Mouse (Mus musculus): ENCODE results near the gene Atp6v0e. TPM values are rescaled to one million over a fixed set of nuclear protein-coding genes. Genes with fewer than 3 reads are reported as not detected.
A peak's percentile ranks its signal among the peaks of the same experiment; 100 is the strongest.

The Atp6v0e gene
- polyA plus RNA-seq, 1 experiment from 2014 or later = 185 TPM

GRCm38 (mm10) chr17:26634539-26634938 lies 28.5 kb upstream of the Atp6v0e start:
- no peaks in the 10 kb centered on the region for H3K9me3 ChIP-seq (replicated peaks; ENCODE audit: control insufficient read depth, low read length)
- no peaks in the 10 kb centered on the region for H3K27me3 ChIP-seq (replicated peaks; ENCODE audit: control insufficient read depth, insufficient read depth, low read length)
- ATAC-seq = no peak
- H3K9ac ChIP-seq (ENCODE audit: low read length) = no peak overlapping the region
- no peak overlapping the region for H3K4me3 ChIP-seq (ENCODE audit: low read depth, low read length)
- DNase-seq (ENCODE audit: low spot score) = no peak
- H3K36me3 ChIP-seq (ENCODE audit: control insufficient read depth, insufficient read depth, low read length) = peaks cover 86% of the 10 kb centered on the region
- H3K4me1 ChIP-seq (ENCODE audit: control insufficient read depth, insufficient read depth, low read length) = no peaks in the 10 kb centered on the region
- H3K4me2 ChIP-seq (ENCODE audit: low read length) = no peak overlapping the region
- H3K27ac ChIP-seq (ENCODE audit: low read depth, low read length) = no peak overlapping the region
- 93% methylated on average over 7 of the region's 7 CpGs for WGBS

GRCm38 (mm10) chr17:26635951-26636350 lies 27.1 kb upstream of the Atp6v0e start:
- no peak overlapping the region for H3K9ac ChIP-seq (ENCODE audit: low read length)
- H3K4me1 ChIP-seq (ENCODE audit: control insufficient read depth, insufficient read depth, low read length) = no peaks in the 10 kb centered on the region
- no peaks in the 10 kb centered on the region for H3K9me3 ChIP-seq (replicated peaks; ENCODE audit: control insufficient read depth, low read length)
- DNase-seq (ENCODE audit: low spot score) (no peak), ATAC-seq (no peak)
- H3K27ac ChIP-seq (ENCODE audit: low read depth, low read length) = no peak overlapping the region
- no peak overlapping the region for H3K4me3 ChIP-seq (ENCODE audit: low read depth, low read length)
- 90% methylated on average over 7 of the region's 7 CpGs for WGBS
- H3K4me2 ChIP-seq (ENCODE audit: low read length) = no peak overlapping the region
- H3K36me3 ChIP-seq (ENCODE audit: control insufficient read depth, insufficient read depth, low read length) = peaks cover 86% of the 10 kb centered on the region
- H3K27me3 ChIP-seq (replicated peaks; ENCODE audit: control insufficient read depth, insufficient read depth, low read length) = no peaks in the 10 kb centered on the region

- ATAC-seq (no peak), DNase-seq (ENCODE audit: low spot score) (no peak)
- Histone ChIP-seq H3K4me3 (ENCODE audit: low read depth, low read length) (no peak overlapping the region), H3K4me1 (ENCODE audit: control insufficient read depth, insufficient read depth, low read length) (no peaks in the 10 kb centered on the region), H3K27ac (ENCODE audit: low read depth, low read length) (no peak overlapping the region), H3K36me3 (ENCODE audit: control insufficient read depth, insufficient read depth, low read length) (peaks cover 88% of the 10 kb centered on the region), H3K9me3 (replicated peaks; ENCODE audit: control insufficient read depth, low read length) (no peaks in the 10 kb centered on the region), H3K9ac (ENCODE audit: low read length) (no peak overlapping the region), H3K4me2 (ENCODE audit: low read length) (no peak overlapping the region), H3K27me3 (replicated peaks; ENCODE audit: control insufficient read depth, insufficient read depth, low read length) (no peaks in the 10 kb centered on the region)
- WGBS = 90% methylated on average over 4 of the region's 4 CpGs
Measured at GRCm38 (mm10) chr17:26637851-26638250, 25.2 kb upstream of the Atp6v0e start.

- Histone ChIP-seq H3K36me3 (ENCODE audit: control insufficient read depth, insufficient read depth, low read length) (peaks cover 90% of the 10 kb centered on the region), H3K27ac (ENCODE audit: low read depth, low read length) (no peak overlapping the region), H3K4me2 (ENCODE audit: low read length) (no peak overlapping the region), H3K27me3 (replicated peaks; ENCODE audit: control insufficient read depth, insufficient read depth, low read length) (no peaks in the 10 kb centered on the region), H3K4me1 (ENCODE audit: control insufficient read depth, insufficient read depth, low read length) (no peaks in the 10 kb centered on the region), H3K4me3 (ENCODE audit: low read depth, low read length) (no peak overlapping the region), H3K9me3 (replicated peaks; ENCODE audit: control insufficient read depth, low read length) (no peaks in the 10 kb centered on the region), H3K9ac (ENCODE audit: low read length) (no peak overlapping the region)
- peak; percentile 46; the same call in 1 of the 2 replicates for ATAC-seq
- DNase-seq (ENCODE audit: low spot score) = peak; percentile 77
- WGBS = 26% methylated on average over 7 of the region's 7 CpGs
Measured at GRCm38 (mm10) chr17:26638655-26639054, 24.4 kb upstream of the Atp6v0e start.

GRCm38 (mm10) chr17:26639791-26640190 lies 23.2 kb upstream of the Atp6v0e start:
- 90% methylated on average over 2 of the region's 2 CpGs for WGBS

GRCm38 (mm10) chr17:26640286-26640740 lies 22.7 kb upstream of the Atp6v0e start:
- ATAC-seq (no peak), DNase-seq (ENCODE audit: low spot score) (no peak)
- WGBS = 97% methylated on average over 3 of the region's 3 CpGs

More at GRCm38 (mm10) chr17:26639791-26640190, 23.2 kb upstream of the Atp6v0e start:
- Histone ChIP-seq H3K4me1 (ENCODE audit: control insufficient read depth, insufficient read depth, low read length) (peaks cover 5% of the 10 kb centered on the region; the same call in 1 of the 2 replicates), H3K4me3 (ENCODE audit: low read depth, low read length) (no peak overlapping the region), H3K27ac (ENCODE audit: low read depth, low read length) (no peak overlapping the region), H3K4me2 (ENCODE audit: low read length) (no peak overlapping the region), H3K36me3 (ENCODE audit: control insufficient read depth, insufficient read depth, low read length) (peaks cover 91% of the 10 kb centered on the region), H3K9ac (ENCODE audit: low read length) (no peak overlapping the region), H3K9me3 (replicated peaks; ENCODE audit: control insufficient read depth, low read length) (no peaks in the 10 kb centered on the region), H3K27me3 (replicated peaks; ENCODE audit: control insufficient read depth, insufficient read depth, low read length) (no peaks in the 10 kb centered on the region)
- DNase-seq (ENCODE audit: low spot score) (no peak), ATAC-seq (no peak)

GRCm38 (mm10) chr17:26643456-26643855 lies 19.6 kb upstream of the Atp6v0e start:
- ATAC-seq (no peak), DNase-seq (ENCODE audit: low spot score) (no peak)
- Histone ChIP-seq H3K4me3 (ENCODE audit: low read depth, low read length) (no peak overlapping the region), H3K4me1 (ENCODE audit: control insufficient read depth, insufficient read depth, low read length) (peaks cover 8% of the 10 kb centered on the region; the same call in 1 of the 2 replicates), H3K27me3 (replicated peaks; ENCODE audit: control insufficient read depth, insufficient read depth, low read length) (no peaks in the 10 kb centered on the region), H3K4me2 (ENCODE audit: low read length) (no peak overlapping the region), H3K36me3 (ENCODE audit: control insufficient read depth, insufficient read depth, low read length) (peaks cover 90% of the 10 kb centered on the region), H3K9ac (ENCODE audit: low read length) (no peak overlapping the region), H3K27ac (ENCODE audit: low read depth, low read length) (no peak overlapping the region), H3K9me3 (replicated peaks; ENCODE audit: control insufficient read depth, low read length) (no peaks in the 10 kb centered on the region)
- 96% methylated on average over 8 of the region's 8 CpGs for WGBS

More at GRCm38 (mm10) chr17:26640286-26640740, 22.7 kb upstream of the Atp6v0e start:
- peaks cover 8% of the 10 kb centered on the region; the same call in 1 of the 2 replicates for H3K4me1 ChIP-seq (ENCODE audit: control insufficient read depth, insufficient read depth, low read length)
- H3K4me2 ChIP-seq (ENCODE audit: low read length) = no peak overlapping the region
- no peak overlapping the region for H3K27ac ChIP-seq (ENCODE audit: low read depth, low read length)
- no peak overlapping the region for H3K9ac ChIP-seq (ENCODE audit: low read length)
- H3K4me3 ChIP-seq (ENCODE audit: low read depth, low read length) = no peak overlapping the region
- H3K27me3 ChIP-seq (replicated peaks; ENCODE audit: control insufficient read depth, insufficient read depth, low read length) = no peaks in the 10 kb centered on the region
- peaks cover 90% of the 10 kb centered on the region for H3K36me3 ChIP-seq (ENCODE audit: control insufficient read depth, insufficient read depth, low read length)
- no peaks in the 10 kb centered on the region for H3K9me3 ChIP-seq (replicated peaks; ENCODE audit: control insufficient read depth, low read length)

- Histone ChIP-seq H3K4me2 (ENCODE audit: low read length) (no peak overlapping the region), H3K9me3 (replicated peaks; ENCODE audit: control insufficient read depth, low read length) (no peaks in the 10 kb centered on the region), H3K4me3 (ENCODE audit: low read depth, low read length) (no peak overlapping the region), H3K4me1 (ENCODE audit: control insufficient read depth, insufficient read depth, low read length) (peaks cover 8% of the 10 kb centered on the region; the same call in 1 of the 2 replicates), H3K27ac (ENCODE audit: low read depth, low read length) (no peak overlapping the region), H3K27me3 (replicated peaks; ENCODE audit: control insufficient read depth, insufficient read depth, low read length) (no peaks in the 10 kb centered on the region), H3K36me3 (ENCODE audit: control insufficient read depth, insufficient read depth, low read length) (peaks cover 92% of the 10 kb centered on the region), H3K9ac (ENCODE audit: low read length) (no peak overlapping the region)
- DNase-seq (ENCODE audit: low spot score) (no peak), ATAC-seq (no peak)
- WGBS = 97% methylated on average over 2 of the region's 2 CpGs
Measured at GRCm38 (mm10) chr17:26643993-26644392, 19.0 kb upstream of the Atp6v0e start.

GRCm38 (mm10) chr17:26644509-26645410 lies 18.3 kb upstream of the Atp6v0e start:
- Histone ChIP-seq H3K9me3 (replicated peaks; ENCODE audit: control insufficient read depth, low read length) (no peaks in the 10 kb centered on the region), H3K27me3 (replicated peaks; ENCODE audit: control insufficient read depth, insufficient read depth, low read length) (no peaks in the 10 kb centered on the region), H3K27ac (ENCODE audit: low read depth, low read length) (peak overlapping the region; percentile 70; the same call in 1 of the 2 replicates), H3K4me1 (ENCODE audit: control insufficient read depth, insufficient read depth, low read length) (peaks cover 8% of the 10 kb centered on the region; the same call in 1 of the 2 replicates), H3K36me3 (ENCODE audit: control insufficient read depth, insufficient read depth, low read length) (peaks cover 92% of the 10 kb centered on the region), H3K9ac (ENCODE audit: low read length) (no peak overlapping the region), H3K4me3 (ENCODE audit: low read depth, low read length) (no peak overlapping the region), H3K4me2 (ENCODE audit: low read length) (no peak overlapping the region)
- 67% methylated on average over 9 of the region's 9 CpGs for WGBS
- DNase-seq (ENCODE audit: low spot score) (peak; percentile 70), ATAC-seq (peak; percentile 79)

Measured in forebrain, embryonic 14.5 days (tissue).